ENCODE assay signal across 10 mouse cellular contexts in the genomic region with DNA sequence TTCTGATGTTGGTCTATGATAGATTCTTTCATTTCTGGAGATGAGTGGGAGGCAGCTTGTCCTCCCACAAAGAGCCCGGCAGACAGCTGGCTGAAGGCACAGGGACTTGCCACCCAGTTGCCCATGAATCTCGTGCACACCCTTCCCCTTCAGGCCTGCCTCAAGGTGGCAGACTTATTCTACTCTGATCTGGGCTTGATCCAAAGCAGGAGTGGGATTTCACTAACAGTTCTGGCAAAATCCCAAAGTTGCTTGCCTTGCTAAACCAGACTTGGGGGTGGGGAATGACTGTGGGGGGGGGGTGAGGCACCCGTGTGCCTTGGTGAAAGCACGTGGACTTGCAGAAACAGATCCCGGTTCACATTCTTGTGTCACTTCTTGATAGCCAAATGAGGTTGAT. TPM values are rescaled to one million over a fixed set of nuclear protein-coding genes. Genes with fewer than 3 reads are reported as not detected.
DNase-seq lines count a peak whose midpoint lies in the region; ATAC-seq lines count a peak whose summit lies in the region.
"Had no signal": no experiment of that assay in that cellular context is flagged by ENCODE, and none has a peak within 500 bp of the region (broad histone marks: within the 10 kb centered on the region; RNA-seq: fewer than 3 reads in every experiment).

No protein-coding gene starts in this region.

- no peaks in the 10 kb centered on the region for H3K27me3 ChIP-seq in limb, embryonic 11.5 days (ENCODE audit: control insufficient read depth, insufficient read depth, low read length)
- no peaks in the 10 kb centered on the region for H3K27me3 ChIP-seq in limb, embryonic 10.5 days (ENCODE audit: low read depth, poor library complexity, severe bottlenecking)
- no peaks in the 10 kb centered on the region for H3K27me3 ChIP-seq in kidney, embryonic 14.5 days (ENCODE audit: control insufficient read depth, insufficient read depth, low read length)
- H3K27me3 ChIP-seq: embryonic facial prominence, embryonic 12.5 days had no signal

- peak; percentile 51 for DNase-seq in limb, embryonic 11.5 days (ENCODE audit: low spot score)
- DNase-seq in limb, embryonic 10.5 days (ENCODE audit: low spot score), result no peak
- DNase-seq in adrenal gland, postnatal 36 days, result peak; percentile 23 to 44
- peak; percentile 46 for DNase-seq in lung, postnatal 36 days
- peak; percentile 36 for DNase-seq in testis, postnatal 10 days (ENCODE audit: low spot score)
- no peak for DNase-seq in gastrocnemius, adult 8-10 months (ENCODE audit: low spot score in 2 of 2)

- H3K9me3 ChIP-seq in limb, embryonic 11.5 days (ENCODE audit: control insufficient read depth, low read length), result 0 out of 2 replicates have a peak, but pooled peaks cover 2% of the 10 kb centered on the region
- no peaks in the 10 kb centered on the region for H3K9me3 ChIP-seq in limb, embryonic 10.5 days (replicated peaks)
- H3K9me3 ChIP-seq in kidney, embryonic 14.5 days (ENCODE audit: control insufficient read depth, low read length), result no peaks in the 10 kb centered on the region
- H3K9me3 ChIP-seq: embryonic facial prominence, embryonic 12.5 days; liver, embryonic 15.5 days had no signal

- no peak overlapping the region for H3K27ac ChIP-seq in limb, embryonic 11.5 days (replicated peaks; ENCODE audit: low read depth, low read length)
- no peak overlapping the region for H3K27ac ChIP-seq in limb, embryonic 10.5 days
- no peak overlapping the region for H3K27ac ChIP-seq in kidney, embryonic 14.5 days (ENCODE audit: low read depth, low read length)
- H3K27ac ChIP-seq: embryonic facial prominence, embryonic 12.5 days; liver, embryonic 15.5 days had no signal

- ATAC-seq in limb, embryonic 11.5 days (ENCODE audit: insufficient number of reproducible peaks, low FRiP score, low TSS enrichment, low read depth), result no peak
- 0 out of 2 replicates have a peak, but pooled peaks have one; percentile 49 for ATAC-seq in erythroid progenitor cell, adult 5-6 weeks (replicated peaks; ENCODE audit: low FRiP score, poor library complexity, severe bottlenecking)
- ATAC-seq in kidney, embryonic 14.5 days (ENCODE audit: low FRiP score, low TSS enrichment), result peak; percentile 71; the same call in 1 of the 2 replicates

- no peaks in the 10 kb centered on the region for H3K4me1 ChIP-seq in limb, embryonic 11.5 days (ENCODE audit: control insufficient read depth, insufficient read depth, low read length)
- H3K4me1 ChIP-seq in limb, embryonic 10.5 days, result no peaks in the 10 kb centered on the region
- no peaks in the 10 kb centered on the region for H3K4me1 ChIP-seq in kidney, embryonic 14.5 days (ENCODE audit: control insufficient read depth, insufficient read depth, low read length)
- H3K4me1 ChIP-seq: embryonic facial prominence, embryonic 12.5 days; liver, embryonic 15.5 days had no signal

- no peak overlapping the region for H3K9ac ChIP-seq in limb, embryonic 11.5 days (ENCODE audit: low read length)
- H3K9ac ChIP-seq in kidney, embryonic 14.5 days (ENCODE audit: low read depth, low read length), result no peak overlapping the region
- H3K9ac ChIP-seq: embryonic facial prominence, embryonic 12.5 days; liver, embryonic 15.5 days had no signal

- H3K4me3 ChIP-seq in limb, embryonic 11.5 days (ENCODE audit: low read depth, low read length), result no peak overlapping the region
- H3K4me3 ChIP-seq in limb, embryonic 10.5 days, result no peak overlapping the region
- no peak overlapping the region for H3K4me3 ChIP-seq in kidney, embryonic 14.5 days (ENCODE audit: low read length)
- H3K4me3 ChIP-seq: embryonic facial prominence, embryonic 12.5 days; liver, embryonic 15.5 days had no signal

- no peaks in the 10 kb centered on the region for H3K36me3 ChIP-seq in limb, embryonic 11.5 days (ENCODE audit: control insufficient read depth, insufficient read depth, low read length)
- no peaks in the 10 kb centered on the region for H3K36me3 ChIP-seq in limb, embryonic 10.5 days
- H3K36me3 ChIP-seq in kidney, embryonic 14.5 days (ENCODE audit: control insufficient read depth, insufficient read depth, low read length), result no peaks in the 10 kb centered on the region
- H3K36me3 ChIP-seq: embryonic facial prominence, embryonic 12.5 days; liver, embryonic 15.5 days had no signal

- H3K4me2 ChIP-seq in limb, embryonic 11.5 days (ENCODE audit: low read depth, severe bottlenecking), result no peak overlapping the region
- H3K4me2 ChIP-seq in kidney, embryonic 14.5 days (replicated peaks; ENCODE audit: low read depth, low read length), result no peak overlapping the region
- H3K4me2 ChIP-seq: embryonic facial prominence, embryonic 12.5 days; liver, embryonic 15.5 days had no signal

- WGBS in limb, embryonic 11.5 days, result 30% methylated on average over 5 of the region's 5 CpGs
- WGBS in limb, embryonic 10.5 days, result 33% methylated on average over 5 of the region's 5 CpGs
- WGBS in kidney, embryonic 14.5 days, result 18% methylated on average over 5 of the region's 5 CpGs

RNA-seq across cellular contexts. Expression of a gene that starts 48.2 kb away (rescaled TPM):
- polyA plus RNA-seq in limb, embryonic 11.5 days (2014; fragmentation: Nextera tagmentation; extraction: Ambion mirVana), result not detected in 2 replicates
- polyA plus RNA-seq in limb, embryonic 10.5 days (2016; fragmentation: Nextera tagmentation; extraction: Ambion mirVana), result 0.21 TPM in 1 of 2 replicates, not detected in the other
- 1 to 10 TPM in 1 of 2 experiments, under 1 TPM in 1; 0.46 to 3.3 TPM for total RNA-seq in adrenal gland, postnatal 36 days (2021)
- 5.4 and 10.1 TPM in 2 replicates for total RNA-seq in erythroid progenitor cell, adult 5-6 weeks (2015; ENCODE audit: low replicate concordance)
- 17.2 and 31.3 TPM in 2 replicates for total RNA-seq in erythroid progenitor cell, adult 5-6 weeks (2017; ENCODE audit: low replicate concordance)
- 0.24 TPM in 1 of 2 replicates, not detected in the other for polyA plus RNA-seq in kidney, embryonic 14.5 days (2014; fragmentation: Nextera tagmentation; extraction: Ambion mirVana)
- 10 to 100 TPM; 77.2 to 99.2 (median 91.8) TPM for total RNA-seq in gastrocnemius, adult 8-10 months (2022)
- polyA plus RNA-seq: embryonic facial prominence, embryonic 12.5 days had no signal

Comparison
In these comparisons a context has a peak if more than half of its experiments do, and no peak if none do; other contexts are left out.
1. DNase-seq: peak in limb, embryonic 11.5 days (single experiment), adrenal gland, postnatal 36 days (2 of 2), lung, postnatal 36 days (single experiment) and testis, postnatal 10 days (single experiment); none in limb, embryonic 10.5 days (single experiment) and gastrocnemius, adult 8-10 months (0 of 2).